Mouse (Mus musculus) left cerebral cortex, postnatal 4 days (tissue): ENCODE results near the gene Phf24. TPM values are rescaled to one million over a fixed set of nuclear protein-coding genes. Genes with fewer than 3 reads are reported as not detected.
"Not testable (repeated sequence)": the region's sequence is repeated elsewhere in the genome, so short reads cannot be mapped to it uniquely, and the experiment has no call there.

Experiments used
- DNase-seq: peaks from one replicate; pipeline ENCODE4 v3.0.0-alpha.2; 2022
- intact Hi-C: fragments of 180-260 bp; cut with DNase I; formaldehyde crosslinking; loops from one replicate; pipeline ENCODE4 v1.15.1; 2025
- total RNA-seq, 2 experiments: library from RNA; stranded (reverse); gene quantifications; 2 replicates each; pipeline ENCODE4 v1.2.3; 2021

The Phf24 gene
- total RNA-seq, 2 experiments from 2014 or later: 156 to 162 TPM

DNA sequence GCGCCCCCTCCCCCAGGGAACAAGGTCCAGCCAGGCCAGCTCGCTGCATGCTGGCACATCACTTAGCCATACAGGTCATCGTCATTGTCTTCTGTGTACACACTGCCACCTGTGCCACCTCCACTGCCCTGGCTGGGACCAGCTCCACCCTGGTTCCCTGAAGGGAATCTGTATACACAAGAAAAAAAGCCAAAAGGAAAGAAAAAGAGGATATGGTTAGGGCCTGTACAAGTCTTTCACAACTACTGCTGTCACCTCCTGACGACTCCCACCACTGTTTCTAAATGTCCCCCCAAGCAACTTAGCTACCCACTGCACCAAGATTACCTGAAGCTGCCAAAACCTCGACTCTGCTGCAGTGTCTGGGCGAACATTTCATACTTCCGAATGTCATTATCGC, 64.0 kb downstream of the Phf24 start:
- DNase-seq, intact Hi-C loops: not testable (repeated sequence)

DNA sequence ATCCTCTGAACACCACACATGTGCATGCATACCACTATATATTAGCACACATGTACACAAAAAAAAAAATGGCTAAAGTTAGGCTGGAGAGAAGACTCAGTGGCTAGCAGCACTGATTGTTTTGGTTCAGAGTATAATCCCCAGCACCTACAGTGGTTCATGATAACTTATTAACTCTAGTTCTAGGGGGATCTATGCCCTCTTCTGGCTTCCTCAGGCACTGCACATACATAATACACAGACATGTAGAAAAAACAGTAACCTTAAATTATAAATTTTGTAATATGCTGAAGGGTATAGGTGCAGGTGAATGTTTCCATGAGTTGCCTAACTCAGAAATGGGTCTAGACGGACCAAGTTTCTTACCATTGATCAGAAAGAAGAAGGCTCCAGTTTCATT, 71.8 kb downstream of the Phf24 start:
- DNase-seq: no peak
- intact Hi-C loops: no loop called here

Other genes starting within 250 kb of the Phf24 start
- 1 to 10 TPM in 1 of 2 experiments, under 1 TPM in 1; 0.96 to 2.8 TPM for gene 4930578G10Rik, start 181.1 kb upstream of the Phf24 start, total RNA-seq
- not detected for gene Ccl19, start 160.1 kb upstream of the Phf24 start, total RNA-seq
- gene Ccl21a, start 142.7 kb upstream of the Phf24 start, total RNA-seq: not detected
- gene Fam205a1, start 62.8 kb upstream of the Phf24 start, total RNA-seq: under 1 TPM in 1 of 2 experiments, not detected in 1; 0.16 TPM
- 1 to 10 TPM; 1.4 to 1.7 TPM for gene Gm12394, start 59.9 kb upstream of the Phf24 start, total RNA-seq
- 1 to 10 TPM in 1 of 2 experiments, under 1 TPM in 1; 0.42 to 1.3 TPM for gene Fam205c, start 42.4 kb upstream of the Phf24 start, total RNA-seq
- gene Dnajb5, start 33.2 kb downstream of the Phf24 start, total RNA-seq: 100 to 1,000 TPM; 152 to 156 TPM
- not detected for gene 1700022I11Rik, start 52.9 kb downstream of the Phf24 start, total RNA-seq
- 100 to 1,000 TPM; 244 to 265 TPM for gene Vcp, start 83.8 kb downstream of the Phf24 start, total RNA-seq
- gene Fancg, start 93.8 kb downstream of the Phf24 start, total RNA-seq: 10 to 100 TPM; 15.7 to 16.8 TPM
- 10 to 100 TPM; 26.5 to 29.5 TPM for gene Pigo, start 109.2 kb downstream of the Phf24 start, total RNA-seq
- 10 to 100 TPM; 90.3 to 94.9 TPM for gene Stoml2, start 115.0 kb downstream of the Phf24 start, total RNA-seq
- gene Fam214b, start 129.6 kb downstream of the Phf24 start, total RNA-seq: 10 to 100 TPM; 48.8 to 57.7 TPM
- gene Unc13b, start 142.3 kb downstream of the Phf24 start, total RNA-seq: 10 to 100 TPM; 84.4 to 88.2 TPM